Mouse (Mus musculus) lung, adult 2 months (tissue): ENCODE results near the gene Metrn. TPM values are rescaled to one million over a fixed set of nuclear protein-coding genes. Genes with fewer than 3 reads are reported as not detected.

ENCODE experiments used
- DNase-seq: peaks from one replicate; pipeline ENCODE4 v3.0.0; 2022
- H3K4me1 ChIP-seq: fragments of 200-500 bp; 2 replicates; pipeline ENCODE4 v1.6.1; 2011; ENCODE audit warnings: low read length; ENCODE audit not compliant: control insufficient read depth, insufficient read depth
- H3K4me3 ChIP-seq: fragments of 200-500 bp; replicated peaks from 2 replicates; pipeline ENCODE3; 2011; ENCODE audit warnings: low read depth, mild to moderate bottlenecking, control low read depth, low read length; ENCODE audit errors: extremely low read depth
- CTCF ChIP-seq: fragments of 200-500 bp; IDR thresholded peaks from 2 replicates; pipeline ENCODE4 v1.5.1; 2011; ENCODE audit warnings: mild to moderate bottlenecking, low read length, control low read depth; ENCODE audit not compliant: insufficient read depth
- POLR2A ChIP-seq: fragments of 200-500 bp; IDR thresholded peaks from 2 replicates; pipeline ENCODE4 v1.6.1; 2011; ENCODE audit warnings: low read depth, mild to moderate bottlenecking, control low read depth, low read length, borderline replicate concordance; ENCODE audit errors: extremely low read depth
- WGBS: fragments of 180-500 bp; shearing (Covaris S2); methylation state at CpG from one replicate; pipeline ENCODE4 v1.1.7; 2018; 5-methylcytosine and 5-hydroxymethylcytosine counted together
- polyA plus RNA-seq: library from polyadenylated mRNA; depleted of rRNA; stranded (reverse); fragments of >200 nt; gene quantifications from 2 replicates; pipeline ENCODE4 v1.2.3, GENCODE M21; 2012

The Metrn gene
- polyA plus RNA-seq, 1 experiment, result 44.9 TPM

- H3K4me3 ChIP-seq, result peak overlapping the region; percentile 77
- 40% methylated on average over 21 of the region's 21 CpGs for WGBS
- H3K4me1 ChIP-seq, result peaks cover 28% of the 10 kb centered on the region
- no peak for TF ChIP-seq CTCF
- no peak for TF ChIP-seq POLR2A
- DNase-seq, result no peak
Observed at GRCm38 (mm10) chr17:25831451-25832281, 34.7 kb upstream of the Metrn start.

GRCm38 (mm10) chr17:25830806-25831431, 34.0 kb upstream of the Metrn start:
- DNase-seq, result no peak
- TF ChIP-seq POLR2A (no peak), CTCF (no peak)
- WGBS, result 80% methylated on average over 14 of the region's 14 CpGs
- peaks cover 24% of the 10 kb centered on the region for H3K4me1 ChIP-seq
- no peak overlapping the region for H3K4me3 ChIP-seq

- WGBS, result 70% methylated on average over 4 of the region's 4 CpGs
- H3K4me1 ChIP-seq, result peaks cover 24% of the 10 kb centered on the region
- TF ChIP-seq POLR2A (0 out of 2 replicates have a peak, but pooled peaks have one; percentile 4), CTCF (no peak)
- DNase-seq, result no peak
- H3K4me3 ChIP-seq, result no peak overlapping the region
Observed at GRCm38 (mm10) chr17:25830200-25830753, 33.3 kb upstream of the Metrn start.

DNA sequence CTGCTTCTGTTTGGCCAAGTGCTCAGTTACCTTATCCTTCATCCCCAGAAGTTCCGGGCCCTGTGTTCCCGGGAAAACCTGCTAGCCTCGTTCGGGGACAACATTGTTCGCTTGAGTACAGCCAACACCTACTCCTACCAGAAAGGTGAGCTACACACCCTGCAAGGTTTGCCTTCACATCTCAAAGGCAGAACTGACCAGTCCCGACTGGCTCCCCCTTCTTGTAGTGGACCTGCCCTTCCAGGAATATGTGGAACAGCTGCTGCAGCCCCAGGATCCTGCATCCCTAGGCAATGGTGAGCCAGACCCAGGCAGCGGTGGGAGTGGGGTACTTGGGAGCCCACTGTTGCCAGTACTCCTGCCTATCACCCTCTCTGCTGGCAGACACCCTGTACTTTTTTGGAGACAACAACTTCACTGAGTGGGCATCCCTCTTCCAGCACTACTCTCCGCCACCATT, 32.7 kb upstream of the Metrn start:
- peak overlapping the region; percentile 95 for H3K4me3 ChIP-seq
- TF ChIP-seq CTCF (no peak), POLR2A (no peak)
- H3K4me1 ChIP-seq, result peaks cover 22% of the 10 kb centered on the region
- 33% methylated on average over 8 of the region's 8 CpGs for WGBS
- no peak for DNase-seq

- 2% methylated on average over 32 of the region's 32 CpGs for WGBS
- H3K4me3 ChIP-seq, result peak within 1 kb of the TSS; percentile 95
- DNase-seq, result peak; percentile 73
- peaks cover 23% of the 10 kb centered on the region for H3K4me1 ChIP-seq
- 0 out of 2 replicates have a peak, but pooled peaks have one; percentile 14 for TF ChIP-seq CTCF
- peak; percentile 56; the same call in 1 of the 2 replicates for TF ChIP-seq POLR2A
Observed at GRCm38 (mm10) chr17:25828712-25829557, 32.0 kb upstream of the Metrn start, which contains the start of gene Jmjd8. Jmjd8 (plus strand) TSS chr17:25828867.

DNA sequence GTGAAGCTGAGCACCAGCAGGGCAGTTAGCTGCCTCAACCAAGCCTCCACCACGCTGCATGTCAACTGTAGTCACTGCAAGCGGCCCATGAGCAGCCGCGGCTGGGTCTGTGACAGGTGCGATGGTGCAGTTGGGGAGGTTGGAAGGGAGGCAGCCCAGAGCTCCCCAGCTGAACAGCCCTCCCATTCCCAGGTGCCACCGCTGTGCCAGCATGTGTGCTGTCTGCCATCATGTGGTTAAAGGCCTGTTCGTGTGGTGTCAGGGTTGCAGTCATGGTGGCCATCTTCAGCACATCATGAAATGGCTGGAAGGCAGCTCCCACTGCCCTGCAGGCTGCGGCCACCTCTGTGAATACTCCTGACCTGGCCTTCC, 31.3 kb upstream of the Metrn start:
- peaks cover 23% of the 10 kb centered on the region for H3K4me1 ChIP-seq
- H3K4me3 ChIP-seq, result peak overlapping the region; percentile 95
- TF ChIP-seq POLR2A (no peak), CTCF (no peak)
- DNase-seq, result no peak
- WGBS, result 76% methylated on average over 8 of the region's 8 CpGs

DNA sequence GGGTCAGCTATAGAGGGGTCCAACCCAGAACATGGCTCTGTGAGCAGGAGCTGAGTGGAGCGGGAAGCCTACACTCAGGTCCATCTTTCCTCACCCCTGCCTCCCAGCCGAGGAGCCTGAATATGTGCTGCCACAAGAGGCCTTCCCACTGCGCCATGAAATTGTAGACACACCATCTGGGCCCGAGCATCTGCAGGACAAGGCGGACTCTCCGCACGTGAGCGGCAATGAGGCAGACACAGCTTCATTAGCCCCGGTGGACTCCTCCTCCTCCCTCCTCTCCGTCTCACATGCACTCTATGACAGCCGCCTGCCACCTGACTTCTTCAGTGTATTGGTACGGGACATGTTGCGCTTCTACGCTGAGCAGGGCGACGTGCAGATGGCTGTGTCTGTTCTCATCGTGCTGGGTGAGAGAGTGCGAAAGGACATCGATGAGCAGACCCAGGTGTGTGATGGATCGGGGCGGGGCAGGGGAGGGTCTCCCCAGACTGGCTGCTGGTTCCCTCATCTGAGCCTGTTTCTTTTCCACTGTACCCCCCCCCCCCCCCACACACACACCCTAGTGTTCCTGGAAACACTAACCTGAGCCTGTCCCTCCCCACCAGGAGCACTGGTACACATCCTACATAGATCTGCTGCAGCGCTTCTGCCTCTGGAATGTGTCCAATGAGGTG, 30.7 kb upstream of the Metrn start:
- H3K4me1 ChIP-seq, result peaks cover 23% of the 10 kb centered on the region

DNA sequence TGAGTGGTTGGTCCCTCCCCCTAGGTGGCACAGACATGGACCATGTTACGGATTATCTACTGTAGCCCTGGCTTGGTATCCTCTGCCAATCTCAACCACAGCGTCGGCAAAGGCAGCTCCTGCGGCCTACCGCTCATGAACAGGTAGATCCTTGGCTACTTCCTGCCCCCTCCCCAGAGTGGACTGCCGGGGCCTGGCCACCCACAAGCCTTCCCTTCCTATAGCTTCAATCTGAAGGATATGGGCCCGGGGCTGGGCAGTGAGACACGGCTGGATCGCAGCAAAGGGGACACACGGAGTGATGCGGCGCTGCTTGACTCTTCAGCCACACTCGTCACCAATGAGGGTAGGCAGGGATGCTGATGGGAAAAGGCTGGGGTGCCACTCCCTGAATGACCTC, 30.1 kb upstream of the Metrn start:
- WGBS, result 95% methylated on average over 13 of the region's 13 CpGs
- Histone ChIP-seq H3K4me3 (no peak overlapping the region), H3K4me1 (peaks cover 22% of the 10 kb centered on the region)
- TF ChIP-seq POLR2A (no peak), CTCF (no peak)
- no peak for DNase-seq

More for the DNA sequence above, 30.7 kb upstream of the Metrn start:
- no peak overlapping the region for H3K4me3 ChIP-seq
- TF ChIP-seq CTCF, result no peak
- no peak for TF ChIP-seq POLR2A
- no peak for DNase-seq
- 94% methylated on average over 22 of the region's 22 CpGs for WGBS

GRCm38 (mm10) chr17:25825984-25826570, 29.1 kb upstream of the Metrn start:
- DNase-seq, result no peak
- 93% methylated on average over 27 of the region's 27 CpGs for WGBS

More at GRCm38 (mm10) chr17:25825984-25826570, 29.1 kb upstream of the Metrn start:
- TF ChIP-seq POLR2A, result no peak
- TF ChIP-seq CTCF, result no peak
- Histone ChIP-seq H3K4me1 (peaks cover 13% of the 10 kb centered on the region), H3K4me3 (no peak overlapping the region)
